Mouse (Mus musculus): ENCODE data around the gene Ilkap. TPM values are rescaled to one million over a fixed set of nuclear protein-coding genes. Genes with fewer than 3 reads are reported as not detected.

Gene Ilkap
- total RNA-seq, 2 experiments from 2014 or later, result 60.1 to 78.9 TPM

- no peak for DNase-seq (ENCODE audit: low spot score in 2 of 2)
Measured at GRCm38 (mm10) chr1:91414903-91415302, 16.3 kb upstream of the Ilkap start.

- DNase-seq (ENCODE audit: low spot score in 2 of 2), result peak; percentile 81 to 87
Measured at GRCm38 (mm10) chr1:91413898-91414594, 15.4 kb upstream of the Ilkap start, which contains the start of gene Hes6. TSS of gene Hes6 (minus strand) at chr1:91414038.

GRCm38 (mm10) chr1:91413536-91413897, 14.9 kb upstream of the Ilkap start:
- DNase-seq (ENCODE audit: low spot score in 2 of 2), result no peak

GRCm38 (mm10) chr1:91413030-91413506, 14.5 kb upstream of the Ilkap start:
- DNase-seq (ENCODE audit: low spot score in 2 of 2), result peak; percentile 85 to 90

- peak; percentile 34 to 41 for DNase-seq (ENCODE audit: low spot score in 2 of 2)
Measured at GRCm38 (mm10) chr1:91412286-91413029, 13.8 kb upstream of the Ilkap start.

GRCm38 (mm10) chr1:91411631-91412285, 13.1 kb upstream of the Ilkap start:
- DNase-seq (ENCODE audit: low spot score in 2 of 2), result no peak

- DNase-seq (ENCODE audit: low spot score in 2 of 2), result no peak
Measured at GRCm38 (mm10) chr1:91407819-91408218, 9.2 kb upstream of the Ilkap start.

GRCm38 (mm10) chr1:91405406-91406169, 7.0 kb upstream of the Ilkap start:
- DNase-seq (ENCODE audit: low spot score in 2 of 2), result peak in 1 of 2 experiments; percentile 39

GRCm38 (mm10) chr1:91404976-91405375, 6.4 kb upstream of the Ilkap start:
- DNase-seq (ENCODE audit: low spot score in 2 of 2), result no peak

GRCm38 (mm10) chr1:91397927-91398259, 722 bp downstream of the Ilkap start:
- DNase-seq (ENCODE audit: low spot score in 2 of 2), result peak in 1 of 2 experiments; percentile 31

- DNase-seq (ENCODE audit: low spot score in 2 of 2), result no peak
Measured at GRCm38 (mm10) chr1:91390369-91390768, 8.2 kb downstream of the Ilkap start.

- no peak for DNase-seq (ENCODE audit: low spot score in 2 of 2)
Measured at GRCm38 (mm10) chr1:91381091-91381471, 17.5 kb downstream of the Ilkap start.

GRCm38 (mm10) chr1:91380453-91381090, 18.0 kb downstream of the Ilkap start:
- DNase-seq (ENCODE audit: low spot score in 2 of 2), result peak; percentile 83 to 88

- no peak for DNase-seq (ENCODE audit: low spot score in 2 of 2)
Measured at GRCm38 (mm10) chr1:91373414-91373835, 25.2 kb downstream of the Ilkap start.

GRCm38 (mm10) chr1:91370055-91370454, 28.6 kb downstream of the Ilkap start:
- no peak for DNase-seq (ENCODE audit: low spot score in 2 of 2)

GRCm38 (mm10) chr1:91369408-91369807, 29.2 kb downstream of the Ilkap start:
- DNase-seq (ENCODE audit: low spot score in 2 of 2), result no peak

GRCm38 (mm10) chr1:91367295-91367694, 31.3 kb downstream of the Ilkap start:
- no peak for DNase-seq (ENCODE audit: low spot score in 2 of 2)

GRCm38 (mm10) chr1:91366215-91367108, 32.2 kb downstream of the Ilkap start, which contains the start of gene Erfe:
TSS of gene Erfe (plus strand) at chr1:91366430.
- DNase-seq (ENCODE audit: low spot score in 2 of 2), result peak; percentile 64 to 71

- DNase-seq (ENCODE audit: low spot score in 2 of 2), result no peak
Measured at GRCm38 (mm10) chr1:91365816-91366214, 32.8 kb downstream of the Ilkap start.

All from layer of hippocampus, postnatal 10 days (tissue).